Mouse (Mus musculus) CH12.LX (cell line): ENCODE measurements at regions not wholly inside any gene's neighbourhood (a gene's known extent, or its start where the extent isn't known, plus 50 kb on each side); places are given as distances from the start of the nearest gene placed in this dataset.

Source experiments
- DNase-seq: peaks from one replicate; pipeline ENCODE4 v3.0.0-alpha.2; 2013; ENCODE audit errors: extremely low read depth
- H3K27ac ChIP-seq: 2 replicates; pipeline ENCODE4 v1.5.1; 2012; ENCODE audit warnings: low read depth, mild to moderate bottlenecking, control low read depth, moderate library complexity; ENCODE audit not compliant: insufficient read depth
- H3K27me3 ChIP-seq: replicated peaks from 2 replicates; pipeline ENCODE3; 2012; ENCODE audit warnings: inconsistent platforms
- H3K36me3 ChIP-seq, 2 experiments: replicated peaks in 1 of 2; 2 replicates each; pipeline versions ENCODE3 to v1.6.1; 2012; ENCODE audit warnings: inconsistent platforms in 1 of 2, low read length in 1 of 2, mild to moderate bottlenecking in 1 of 2, mixed read lengths in 1 of 2, moderate library complexity in 1 of 2; ENCODE audit not compliant: control insufficient read depth in 1 of 2, insufficient read depth in 1 of 2
- H3K4me1 ChIP-seq, 2 experiments: 2 replicates each; pipeline ENCODE4 v1.6.1; 2012; ENCODE audit warnings: inconsistent platforms in 1 of 2, moderate library complexity in 1 of 2; ENCODE audit not compliant: insufficient read depth in 2 of 2, control insufficient read depth in 1 of 2
- H3K4me2 ChIP-seq: 2 replicates; pipeline ENCODE4 v1.6.1; 2012; ENCODE audit warnings: low read depth, mild to moderate bottlenecking, control low read depth; ENCODE audit not compliant: poor library complexity, insufficient read depth, severe bottlenecking
- H3K4me3 ChIP-seq, 3 experiments: fragments of 150-350 bp in 1 of 3; sonication (generic) in 1 of 3; replicated peaks in 1 of 3; 2 replicates each; pipeline versions ENCODE3 to v1.5.1; 2011 to 2012; ENCODE audit warnings: low read depth in 2 of 3, low read length in 2 of 3, mild to moderate bottlenecking in 2 of 3, moderate library complexity in 2 of 3, control low read depth in 1 of 3, improper control_type of control experiment in 1 of 3, inconsistent platforms in 1 of 3, mixed read lengths in 1 of 3; ENCODE audit not compliant: poor library complexity in 1 of 3
- H3K79me2 ChIP-seq: replicated peaks from 2 replicates; pipeline ENCODE4 v1.6.1; 2012; ENCODE audit warnings: mild to moderate bottlenecking, moderate library complexity; ENCODE audit not compliant: control insufficient read depth, poor library complexity, insufficient read depth, severe bottlenecking; ENCODE audit errors: extremely low read depth
- H3K9ac ChIP-seq: 2 replicates; pipeline ENCODE4 v1.6.1; 2012; ENCODE audit warnings: low read depth, mild to moderate bottlenecking, control low read depth, moderate library complexity; ENCODE audit not compliant: insufficient read depth
- H3K9me3 ChIP-seq: replicated peaks from 2 replicates; pipeline ENCODE3; 2012; ENCODE audit warnings: low read length, inconsistent platforms, mixed read lengths
- BHLHE40 ChIP-seq: IDR thresholded peaks from 2 replicates; pipeline ENCODE4 v1.6.1; 2011; ENCODE audit warnings: mild to moderate bottlenecking, low read depth, low read length, improper control_type of control experiment
- CHD2 ChIP-seq: IDR thresholded peaks from 2 replicates; pipeline ENCODE4 v1.6.1; 2011; ENCODE audit warnings: low read length, improper control_type of control experiment
- CTCF ChIP-seq, 2 experiments: IDR thresholded peaks in 1 of 2; conservative IDR thresholded peaks in 1 of 2; 2 replicates each; pipeline ENCODE4 v1.5.1; 2011 to 2012; ENCODE audit warnings: low read depth in 2 of 2, low read length in 2 of 2, improper control_type of control experiment in 1 of 2, inconsistent platforms in 1 of 2, mild to moderate bottlenecking in 1 of 2, moderate library complexity in 1 of 2
- E2F4 ChIP-seq: IDR thresholded peaks from 2 replicates; pipeline ENCODE4 v1.6.1; 2011; ENCODE audit warnings: low read depth, low read length, improper control_type of control experiment; ENCODE audit not compliant: insufficient replicate concordance
- ELF1 ChIP-seq: IDR thresholded peaks from 2 replicates; pipeline ENCODE4 v1.6.1; 2014; ENCODE audit warnings: low read depth, mild to moderate bottlenecking, inconsistent platforms, low read length, improper control_type of control experiment
- EP300 ChIP-seq: IDR thresholded peaks from 2 replicates; pipeline ENCODE4 v1.6.1; 2011; ENCODE audit warnings: low read length, improper control_type of control experiment
- ETS1 ChIP-seq: conservative IDR thresholded peaks from 2 replicates; pipeline ENCODE4 v1.6.1; 2012; ENCODE audit warnings: low read depth, mild to moderate bottlenecking, inconsistent platforms, low read length, improper control_type of control experiment, moderate library complexity
- GABPA ChIP-seq: IDR thresholded peaks from 2 replicates; pipeline ENCODE4 v1.6.1; 2012; ENCODE audit warnings: low read depth, low read length, improper control_type of control experiment, inconsistent platforms; ENCODE audit not compliant: insufficient replicate concordance
- IRF4 ChIP-seq: IDR thresholded peaks from 2 replicates; pipeline ENCODE4 v1.6.1; 2014; ENCODE audit warnings: low read depth, mild to moderate bottlenecking, inconsistent platforms, low read length, improper control_type of control experiment
- JUN ChIP-seq: IDR thresholded peaks from 2 replicates; pipeline ENCODE4 v1.6.1; 2011; ENCODE audit warnings: low read depth, mild to moderate bottlenecking, low read length, improper control_type of control experiment, moderate library complexity; ENCODE audit not compliant: insufficient read depth
- KAT2A ChIP-seq: IDR thresholded peaks from 2 replicates; pipeline ENCODE4 v1.6.1; 2012; ENCODE audit warnings: low read length, improper control_type of control experiment, inconsistent platforms; ENCODE audit not compliant: insufficient replicate concordance
- MAFK ChIP-seq: IDR thresholded peaks from 2 replicates; pipeline ENCODE4 v1.6.1; 2011; ENCODE audit warnings: low read length, improper control_type of control experiment; ENCODE audit not compliant: insufficient replicate concordance
- MAX ChIP-seq: IDR thresholded peaks from 2 replicates; pipeline ENCODE4 v1.6.1; 2011; ENCODE audit warnings: low read length, improper control_type of control experiment
- MAZ ChIP-seq: IDR thresholded peaks from 2 replicates; pipeline ENCODE4 v1.6.1; 2012; ENCODE audit warnings: low read depth, mild to moderate bottlenecking, inconsistent platforms, low read length, improper control_type of control experiment, moderate library complexity
- MXI1 ChIP-seq: IDR thresholded peaks from 2 replicates; pipeline ENCODE4 v1.6.1; 2011; ENCODE audit warnings: mild to moderate bottlenecking, low read depth, low read length, improper control_type of control experiment
- NELFE ChIP-seq: IDR thresholded peaks from 2 replicates; pipeline ENCODE4 v1.6.1; 2011; ENCODE audit warnings: low read depth, low read length, improper control_type of control experiment
- PAX5 ChIP-seq: IDR thresholded peaks from 2 replicates; pipeline ENCODE4 v1.6.1; 2012; ENCODE audit warnings: low read length, inconsistent platforms, mixed read lengths
- POLR2A ChIP-seq: IDR thresholded peaks from 2 replicates; pipeline ENCODE4 v1.6.1; 2011; ENCODE audit warnings: low read depth, mild to moderate bottlenecking, improper control_type of control experiment, low read length
- POLR2AphosphoS2 ChIP-seq: IDR thresholded peaks from 2 replicates; pipeline ENCODE4 v1.6.1; 2011; ENCODE audit warnings: low read depth, low read length, improper control_type of control experiment
- RAD21 ChIP-seq: IDR thresholded peaks from 2 replicates; pipeline ENCODE4 v1.6.1; 2011; ENCODE audit warnings: low read depth, mild to moderate bottlenecking, low read length, improper control_type of control experiment, moderate library complexity
- SIN3A ChIP-seq: IDR thresholded peaks from 2 replicates; pipeline ENCODE4 v1.6.1; 2012; ENCODE audit warnings: low read length, improper control_type of control experiment, inconsistent platforms
- SMC3 ChIP-seq: IDR thresholded peaks from 2 replicates; pipeline ENCODE4 v1.6.1; 2011; ENCODE audit warnings: low read depth, low read length, improper control_type of control experiment
- TBP ChIP-seq: conservative IDR thresholded peaks from 2 replicates; pipeline ENCODE4 v1.6.1; 2011; ENCODE audit warnings: low read depth, low read length, improper control_type of control experiment
- TCF12 ChIP-seq: IDR thresholded peaks from 2 replicates; pipeline ENCODE4 v1.6.1; 2014; ENCODE audit warnings: low read depth, mild to moderate bottlenecking, inconsistent platforms, low read length, improper control_type of control experiment
- USF2 ChIP-seq: conservative IDR thresholded peaks from 2 replicates; pipeline ENCODE4 v1.6.1; 2011; ENCODE audit warnings: low read depth, low read length, improper control_type of control experiment
- ZC3H11A ChIP-seq: IDR thresholded peaks from 2 replicates; pipeline ENCODE4 v1.6.1; 2012; ENCODE audit warnings: low read depth, mild to moderate bottlenecking, inconsistent platforms, low read length, improper control_type of control experiment
- ZKSCAN1 ChIP-seq: IDR thresholded peaks from 2 replicates; pipeline ENCODE4 v1.6.1; 2012; ENCODE audit warnings: low read depth, inconsistent platforms, low read length, improper control_type of control experiment, borderline replicate concordance
- ZMIZ1 ChIP-seq: IDR thresholded peaks from 2 replicates; pipeline ENCODE4 v1.6.1; 2012; ENCODE audit warnings: low read depth, mild to moderate bottlenecking, inconsistent platforms, low read length, improper control_type of control experiment
- ZNF384 ChIP-seq: IDR thresholded peaks from 2 replicates; pipeline ENCODE4 v1.6.1; 2012; ENCODE audit warnings: low read depth, low read length, improper control_type of control experiment, inconsistent platforms
- dilution Hi-C: fragments of 300-500 bp; cut with MboI; formaldehyde crosslinking; loops from 2 replicates; pipeline ENCODE4 v1.14.3; 2020; ENCODE audit warnings: low sequenced_read_pairs; ENCODE audit not compliant: extremely low pct_unique_long_range_greater_than_20kb, extremely low pct_ligation_motif_present
- in situ Hi-C: fragments of 300-500 bp; cut with MboI; formaldehyde crosslinking; loops from 3 replicates; pipeline ENCODE4 v1.14.3; 2019; ENCODE audit warnings: low sequenced_read_pairs, low pct_ligation_motif_present, low pct_unique_long_range_greater_than_20kb, mixed read lengths

- in situ Hi-C loops, result no loop called here
- Histone ChIP-seq H3K36me3 (no peaks in the 10 kb centered on the region), H3K79me2 (no peaks in the 10 kb centered on the region), H3K9ac (no peak overlapping the region), H3K4me1 (no peaks in the 10 kb centered on the region), H3K27me3 (no peaks in the 10 kb centered on the region), H3K27ac (no peak overlapping the region), H3K4me3 (no peak overlapping the region), H3K9me3 (peaks cover 66% of the 10 kb centered on the region), H3K4me2 (no peak overlapping the region)
- TF ChIP-seq BHLHE40 (no peak), ZMIZ1 (no peak), TBP (no peak), ZC3H11A (no peak), POLR2AphosphoS2 (no peak), JUN (no peak), MAX (no peak), MAZ (no peak), GABPA (no peak), CTCF (conservative IDR thresholded peaks at IDR 0.05 in 1 of 2, IDR thresholded peaks at IDR 0.05 in 1 of 2; ENCODE audit: low read depth in 2 of 2, low read length in 2 of 2) (no peak), USF2 (no peak), SIN3A (no peak), SMC3 (no peak), IRF4 (no peak), EP300 (no peak), TCF12 (no peak)
- no peak for DNase-seq
- dilution Hi-C loops, result no loop called here
Observed at GRCm38 (mm10) chr13:72495353-72495752, 133.3 kb upstream of the Irx2 start.

GRCm38 (mm10) chr13:72497036-72497435, 131.6 kb upstream of the Irx2 start:
- TF ChIP-seq ZKSCAN1 (no peak), ZNF384 (no peak), MXI1 (no peak), GABPA (no peak), PAX5 (no peak), ETS1 (no peak), MAFK (no peak), JUN (no peak), CHD2 (no peak), MAZ (no peak), KAT2A (no peak), RAD21 (no peak), SMC3 (no peak), CTCF (conservative IDR thresholded peaks at IDR 0.05 in 1 of 2, IDR thresholded peaks at IDR 0.05 in 1 of 2; ENCODE audit: low read depth in 2 of 2, low read length in 2 of 2) (no peak), ELF1 (no peak), POLR2A (no peak), IRF4 (no peak), NELFE (no peak), E2F4 (no peak), TCF12 (no peak)
- H3K9ac ChIP-seq, result no peak overlapping the region
- no peaks in the 10 kb centered on the region for H3K4me1 ChIP-seq
- no peak overlapping the region for H3K27ac ChIP-seq
- H3K4me2 ChIP-seq, result no peak overlapping the region
- dilution Hi-C loops, result no loop called here
- in situ Hi-C loops, result no loop called here
- DNase-seq, result no peak
- no peak overlapping the region for H3K4me3 ChIP-seq
- no peaks in the 10 kb centered on the region for H3K79me2 ChIP-seq
- H3K36me3 ChIP-seq, result no peaks in the 10 kb centered on the region
- no peaks in the 10 kb centered on the region for H3K27me3 ChIP-seq
- H3K9me3 ChIP-seq, result peaks cover 71% of the 10 kb centered on the region
